Mouse (Mus musculus) forebrain, embryonic 10.5 days (tissue): ENCODE measurements at regions not wholly inside any gene's neighbourhood (a gene's known extent, or its start where the extent isn't known, plus 50 kb on each side); places are given as distances from the start of the nearest gene placed in this dataset.
A peak's percentile ranks its signal among the peaks of the same experiment; 100 is the strongest.

Source experiments
- DNase-seq: peaks from one replicate; pipeline ENCODE4 v3.0.0-alpha.2; 2017; ENCODE audit warnings: low spot score; ENCODE audit errors: extremely low spot score
- H3K27ac ChIP-seq: fragments of 300-500 bp; sonication (generic); 2 replicates; pipeline ENCODE4 v1.5.1; 2016; ENCODE audit warnings: mild to moderate bottlenecking
- H3K27me3 ChIP-seq: fragments of 300-500 bp; sonication (generic); 2 replicates; pipeline ENCODE4 v1.6.1; 2016; ENCODE audit warnings: mild to moderate bottlenecking; ENCODE audit not compliant: poor library complexity, severe bottlenecking
- H3K36me3 ChIP-seq: fragments of 300-500 bp; sonication (generic); replicated peaks from 2 replicates; pipeline ENCODE4 v1.6.1; 2016; ENCODE audit warnings: mild to moderate bottlenecking, moderate library complexity
- H3K4me1 ChIP-seq: fragments of 300-500 bp; sonication (generic); 2 replicates; pipeline ENCODE4 v1.6.1; 2016
- H3K4me3 ChIP-seq: fragments of 300-500 bp; sonication (generic); 2 replicates; pipeline ENCODE4 v1.5.1; 2016; ENCODE audit warnings: mild to moderate bottlenecking, moderate library complexity
- H3K9me3 ChIP-seq: fragments of 300-500 bp; sonication (generic); 2 replicates; pipeline ENCODE4 v1.6.1; 2016; ENCODE audit warnings: mild to moderate bottlenecking, moderate library complexity
- whole genome bisulfite sequencing: fragments of 180-500 bp; shearing (Covaris S2); methylation state at CpG from one replicate; pipeline ENCODE4 v1.1.7; 2016; 5-methylcytosine and 5-hydroxymethylcytosine counted together

DNA sequence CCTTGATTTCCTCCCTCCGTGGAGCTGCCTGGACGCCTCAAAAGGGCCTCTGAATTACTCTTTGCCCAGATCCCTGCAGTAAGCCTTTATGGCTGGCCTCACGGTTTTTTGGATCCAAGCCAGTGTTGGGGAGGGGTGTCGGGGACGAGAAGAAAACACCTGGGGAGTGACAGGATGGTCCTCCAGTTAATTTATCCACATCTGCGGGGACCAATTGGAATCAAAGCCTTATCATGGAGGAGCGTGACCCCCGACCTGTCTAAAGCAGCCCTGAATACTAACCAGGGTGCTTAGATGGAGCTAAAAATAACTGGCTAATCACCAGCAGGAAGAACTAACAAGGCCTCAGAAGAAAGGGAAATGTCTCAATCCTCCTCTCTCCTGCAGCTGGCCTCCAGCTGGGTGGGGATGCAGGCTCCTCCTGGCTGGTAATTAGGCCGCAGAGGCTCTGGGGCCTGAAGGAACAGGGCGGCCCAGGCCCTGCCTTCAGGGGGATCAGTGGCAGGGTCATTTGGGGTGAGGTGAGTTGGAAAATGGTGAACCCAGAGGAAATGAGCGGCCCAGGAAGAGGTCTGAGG is 107.2 kb upstream of the Atp1a1 start:
- 3% methylated on average over 11 of the region's 11 CpGs for WGBS
- peaks cover 52% of the 10 kb centered on the region for H3K4me1 ChIP-seq

DNA sequence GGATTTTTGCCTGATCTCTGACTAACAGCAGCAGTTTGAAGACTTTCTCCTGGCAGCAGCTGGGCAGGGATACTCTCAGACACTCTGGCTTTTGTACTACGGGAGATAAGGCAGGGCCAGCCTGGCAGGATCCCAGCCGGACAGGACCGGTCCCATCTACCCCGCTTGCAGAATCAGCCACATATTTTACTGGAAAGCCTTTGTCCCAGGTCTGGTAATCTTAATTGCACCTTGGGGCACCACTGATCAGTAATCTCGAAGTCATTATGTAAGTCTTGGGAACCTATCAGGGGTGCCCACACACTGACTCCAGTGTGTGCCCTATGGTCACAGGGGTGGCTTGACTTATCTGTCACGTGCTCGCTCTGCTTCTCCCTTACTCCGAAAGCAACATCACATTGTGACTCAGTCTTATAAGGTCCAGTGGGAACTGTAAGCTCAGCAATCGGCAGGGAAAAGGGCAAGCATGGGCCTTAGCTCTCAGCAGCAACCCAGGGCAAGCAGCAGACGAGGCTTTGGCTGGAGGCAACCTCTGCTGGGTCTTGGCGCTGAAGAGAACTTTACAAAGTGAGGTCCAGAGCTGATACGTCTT is 105.0 kb upstream of the Atp1a1 start:
- Histone ChIP-seq H3K9me3 (no peaks in the 10 kb centered on the region), H3K27me3 (peaks cover 7% of the 10 kb centered on the region), H3K4me1 (peaks cover 47% of the 10 kb centered on the region), H3K4me3 (no peak overlapping the region), H3K36me3 (no peaks in the 10 kb centered on the region), H3K27ac (peak overlapping the region; percentile 12; the same call in 1 of the 2 replicates)
- no peak for DNase-seq
- 81% methylated on average over 12 of the region's 12 CpGs for WGBS

More for the DNA sequence above, 107.2 kb upstream of the Atp1a1 start:
- H3K27me3 ChIP-seq: peaks cover 10% of the 10 kb centered on the region
- peak; percentile 55 for DNase-seq
- no peaks in the 10 kb centered on the region for H3K9me3 ChIP-seq
- H3K27ac ChIP-seq: peak overlapping the region; percentile 76
- H3K36me3 ChIP-seq: no peaks in the 10 kb centered on the region
- H3K4me3 ChIP-seq: peak overlapping the region; percentile 1; the same call in 1 of the 2 replicates

DNA sequence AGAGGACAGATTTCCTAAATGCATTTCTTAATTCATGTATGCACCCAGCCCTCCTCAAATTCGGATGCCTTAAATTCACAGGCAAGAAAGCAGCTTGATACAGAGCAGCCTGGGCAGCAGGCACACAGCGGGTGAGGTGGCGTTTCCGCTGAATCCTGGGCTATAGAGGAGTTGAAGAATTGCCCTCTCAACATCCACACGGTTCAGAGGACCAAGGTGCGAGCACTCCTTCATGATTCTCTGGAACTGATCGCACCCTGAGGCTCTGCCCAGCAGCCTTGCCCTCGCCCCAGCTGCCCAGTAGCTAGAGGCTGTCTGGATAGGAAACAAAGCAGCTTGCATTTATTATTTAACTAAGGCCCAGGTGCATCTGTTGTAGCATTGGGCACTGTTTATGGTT is 104.3 kb upstream of the Atp1a1 start:
- Histone ChIP-seq H3K36me3 (no peaks in the 10 kb centered on the region), H3K27me3 (peaks cover under 1% of the 10 kb centered on the region; the same call in 1 of the 2 replicates), H3K9me3 (no peaks in the 10 kb centered on the region), H3K4me1 (peaks cover 43% of the 10 kb centered on the region), H3K27ac (no peak overlapping the region; the same call in 1 of the 2 replicates), H3K4me3 (no peak overlapping the region)
- DNase-seq: no peak
- 83% methylated on average over 8 of the region's 8 CpGs for WGBS

DNA sequence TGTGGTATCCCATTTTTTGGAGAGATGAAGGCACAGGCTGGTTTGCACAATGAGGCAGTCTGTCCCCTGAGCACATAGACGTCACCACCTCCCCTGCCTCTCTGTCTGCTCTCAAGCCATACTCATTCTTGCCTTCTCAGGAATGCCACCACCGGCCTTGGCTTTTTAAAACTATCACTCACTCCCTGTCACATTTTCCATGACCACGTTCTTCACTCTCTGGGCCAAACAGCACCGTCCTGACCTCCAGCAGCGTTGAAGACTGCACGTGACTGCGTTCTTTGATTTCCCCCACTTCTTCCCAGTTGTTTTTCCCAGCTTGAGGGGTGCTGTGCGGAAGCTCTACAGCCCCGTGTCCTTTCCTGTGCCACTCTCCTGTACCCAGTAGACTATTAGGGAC is 100.4 kb upstream of the Atp1a1 start:
- Histone ChIP-seq H3K4me3 (no peak overlapping the region), H3K36me3 (no peaks in the 10 kb centered on the region), H3K9me3 (no peaks in the 10 kb centered on the region), H3K27ac (no peak overlapping the region), H3K27me3 (no peaks in the 10 kb centered on the region), H3K4me1 (peaks cover 41% of the 10 kb centered on the region)
- WGBS: 86% methylated on average over 9 of the region's 9 CpGs
- DNase-seq: no peak

DNA sequence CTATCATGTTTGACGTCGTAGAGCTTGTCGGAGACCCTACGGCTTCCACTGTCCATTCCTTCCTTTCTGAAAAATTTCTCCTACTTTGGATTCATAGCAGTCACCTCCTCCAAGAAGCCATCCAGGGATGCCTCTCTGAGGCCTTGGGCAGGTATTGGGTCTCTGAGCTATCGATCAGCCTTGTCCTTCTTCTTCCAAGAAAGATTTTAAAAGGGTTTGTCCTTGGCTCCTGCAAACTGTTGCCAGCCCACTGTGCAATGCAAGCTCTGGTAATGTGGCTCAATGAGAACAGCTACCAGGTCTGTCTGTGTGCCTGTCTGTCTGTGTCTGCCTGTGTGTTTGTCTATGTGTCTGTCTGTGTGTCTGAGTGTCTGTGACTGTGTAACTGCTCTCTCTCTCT is 99.8 kb upstream of the Atp1a1 start:
- H3K27me3 ChIP-seq: no peaks in the 10 kb centered on the region
- H3K4me3 ChIP-seq: no peak overlapping the region
- no peaks in the 10 kb centered on the region for H3K9me3 ChIP-seq
- DNase-seq: no peak
- WGBS: 94% methylated on average over 5 of the region's 5 CpGs
- no peaks in the 10 kb centered on the region for H3K36me3 ChIP-seq
- no peak overlapping the region for H3K27ac ChIP-seq
- peaks cover 39% of the 10 kb centered on the region for H3K4me1 ChIP-seq

DNA sequence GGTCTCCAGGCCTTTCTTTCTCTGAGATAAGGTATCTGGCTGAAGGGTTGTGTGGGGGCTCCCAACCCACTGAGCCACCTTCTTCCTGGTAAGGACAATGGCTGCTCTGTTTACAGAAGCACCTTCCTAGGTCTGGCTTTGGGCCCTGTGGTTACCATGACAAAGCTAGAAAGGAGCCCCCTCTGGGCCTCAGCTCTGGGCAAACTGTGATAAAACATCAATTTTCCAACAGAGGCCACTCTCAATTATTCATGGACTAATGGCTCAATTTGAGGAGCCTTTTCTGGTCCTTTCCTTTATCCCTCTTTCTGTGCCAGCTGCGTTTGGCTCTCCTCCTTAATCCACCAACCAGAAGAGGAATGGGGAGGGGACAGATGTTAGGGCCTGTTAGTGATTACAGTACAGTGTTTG is 97.3 kb upstream of the Atp1a1 start:
- Histone ChIP-seq H3K4me1 (peaks cover 32% of the 10 kb centered on the region), H3K27ac (peak overlapping the region; percentile 77), H3K9me3 (no peaks in the 10 kb centered on the region), H3K4me3 (no peak overlapping the region), H3K36me3 (no peaks in the 10 kb centered on the region), H3K27me3 (no peaks in the 10 kb centered on the region)
- no peak for DNase-seq
- 13% methylated on average over 1 of the region's 1 CpGs for WGBS

DNA sequence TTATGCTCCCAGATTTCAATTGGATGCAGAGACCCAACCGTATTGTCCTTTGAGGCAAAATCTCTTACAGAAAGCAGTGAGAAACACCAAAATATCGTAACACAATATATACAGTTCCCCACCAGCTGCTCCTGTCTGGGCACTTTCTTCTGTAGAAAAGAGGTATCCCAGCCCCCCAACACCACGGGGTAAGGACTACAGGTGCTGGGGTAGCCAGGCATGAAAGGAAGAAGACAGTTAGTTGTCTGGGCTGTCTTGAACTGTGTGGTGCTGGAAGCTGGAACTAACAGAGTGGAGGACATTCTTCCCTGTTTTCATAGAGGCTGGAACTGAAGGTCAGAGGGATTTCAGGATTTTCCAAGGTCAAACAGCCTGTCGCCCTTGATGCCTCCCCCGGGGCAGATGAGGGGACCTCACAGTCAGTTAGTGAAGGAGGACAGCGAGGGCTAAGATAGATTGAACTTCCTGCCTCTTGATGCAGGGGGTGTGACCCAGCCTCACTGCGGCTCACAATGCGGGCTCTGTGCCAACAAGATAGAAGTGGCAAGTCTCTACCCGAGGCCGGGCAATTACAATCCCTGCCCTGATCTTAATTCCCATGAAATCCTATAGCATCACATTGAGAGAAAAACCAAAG is 96.6 kb upstream of the Atp1a1 start:
- no peak overlapping the region for H3K4me3 ChIP-seq
- DNase-seq: no peak
- no peaks in the 10 kb centered on the region for H3K36me3 ChIP-seq
- no peaks in the 10 kb centered on the region for H3K27me3 ChIP-seq
- peaks cover 32% of the 10 kb centered on the region for H3K4me1 ChIP-seq
- H3K9me3 ChIP-seq: no peaks in the 10 kb centered on the region
- peak overlapping the region; percentile 77 for H3K27ac ChIP-seq
- WGBS: 75% methylated on average over 10 of the region's 10 CpGs

DNA sequence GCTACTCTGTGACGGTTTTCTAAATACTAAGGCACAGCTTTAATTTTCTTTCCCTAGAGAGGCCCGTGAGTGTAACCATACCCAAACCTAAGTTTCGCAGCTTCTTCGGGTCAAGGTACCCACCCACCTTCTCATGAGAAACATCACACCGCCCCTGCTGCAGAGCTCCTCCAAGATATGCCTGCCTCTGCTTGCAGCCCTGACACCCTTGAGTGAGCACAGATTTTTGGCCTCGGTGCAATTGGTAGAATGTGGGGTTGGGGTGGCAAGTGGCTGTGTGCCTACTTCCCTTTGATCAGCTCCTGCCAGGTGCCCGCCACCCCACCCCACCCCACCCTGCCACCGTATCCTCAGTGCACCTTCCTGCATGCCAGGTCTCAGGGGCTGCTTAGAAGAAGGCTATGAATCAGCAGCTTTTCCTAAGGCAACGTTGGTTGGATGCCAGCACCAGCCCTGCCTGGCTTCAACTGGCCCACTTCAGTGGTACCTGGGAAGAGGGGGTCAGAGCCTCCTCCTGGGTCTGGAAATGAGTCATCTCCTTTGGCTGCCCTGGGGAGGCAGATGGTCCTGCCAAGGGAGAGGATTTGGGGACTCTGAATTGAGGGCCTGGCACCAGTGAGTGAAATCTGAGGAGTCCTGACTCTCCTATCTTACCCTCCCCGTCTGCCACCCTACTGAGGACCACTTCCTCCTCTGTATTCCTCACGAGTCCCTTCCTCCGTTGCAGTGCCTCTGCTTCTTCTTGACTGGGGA is 95.6 kb upstream of the Atp1a1 start:
- Histone ChIP-seq H3K27me3 (no peaks in the 10 kb centered on the region), H3K4me1 (peaks cover 32% of the 10 kb centered on the region), H3K4me3 (no peak overlapping the region), H3K36me3 (no peaks in the 10 kb centered on the region), H3K27ac (peak overlapping the region; percentile 77), H3K9me3 (no peaks in the 10 kb centered on the region)
- no peak for DNase-seq
- WGBS: 83% methylated on average over 12 of the region's 12 CpGs

DNA sequence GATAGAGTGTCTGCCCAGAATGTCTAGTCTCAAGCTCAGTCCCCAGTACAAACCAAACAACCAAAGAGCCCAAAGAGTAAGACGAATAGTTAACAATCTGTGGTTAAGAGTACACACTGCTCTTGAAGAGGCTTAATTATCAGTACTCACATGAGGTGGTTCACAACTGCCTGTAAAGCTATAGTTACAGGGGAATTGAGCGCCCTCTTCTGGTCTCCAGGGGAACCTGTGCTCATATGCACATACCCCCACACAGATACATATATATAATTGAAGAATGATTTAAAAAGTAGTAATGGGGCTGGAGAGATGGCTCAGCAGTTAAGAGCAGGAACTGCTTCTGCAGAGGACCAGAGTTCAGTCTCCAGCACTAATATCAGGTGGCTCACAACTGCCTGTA is 92.3 kb upstream of the Atp1a1 start:
- Histone ChIP-seq H3K9me3 (no peaks in the 10 kb centered on the region), H3K27ac (no peak overlapping the region), H3K27me3 (no peaks in the 10 kb centered on the region), H3K36me3 (no peaks in the 10 kb centered on the region), H3K4me3 (no peak overlapping the region), H3K4me1 (peaks cover 13% of the 10 kb centered on the region)
- no peak for DNase-seq
- WGBS: 84% methylated on average over 2 of the region's 2 CpGs

DNA sequence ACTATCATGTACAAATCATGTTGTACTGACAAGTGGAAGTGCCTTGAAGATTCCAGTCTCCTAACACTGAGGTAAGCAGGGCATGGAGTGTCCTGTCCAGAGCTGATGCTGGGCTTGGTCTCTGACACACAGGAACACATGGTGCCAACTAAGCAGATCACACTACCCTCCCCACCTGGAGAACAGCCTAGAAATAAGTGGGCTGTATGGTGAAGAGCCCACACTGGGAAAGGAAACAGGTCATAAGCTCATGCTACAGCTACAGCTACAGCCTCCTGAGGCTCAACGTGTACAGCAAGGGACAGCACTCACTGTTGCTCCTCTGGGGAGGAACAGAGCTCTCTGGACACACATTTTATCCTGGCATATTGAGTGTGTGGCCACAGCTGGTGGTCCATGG is 89.8 kb upstream of the Atp1a1 start:
- Histone ChIP-seq H3K9me3 (no peaks in the 10 kb centered on the region), H3K4me3 (no peak overlapping the region), H3K36me3 (no peaks in the 10 kb centered on the region), H3K27me3 (no peaks in the 10 kb centered on the region), H3K27ac (no peak overlapping the region), H3K4me1 (no peaks in the 10 kb centered on the region)
- no peak for DNase-seq
- WGBS: 71% methylated on average over 1 of the region's 1 CpGs

DNA sequence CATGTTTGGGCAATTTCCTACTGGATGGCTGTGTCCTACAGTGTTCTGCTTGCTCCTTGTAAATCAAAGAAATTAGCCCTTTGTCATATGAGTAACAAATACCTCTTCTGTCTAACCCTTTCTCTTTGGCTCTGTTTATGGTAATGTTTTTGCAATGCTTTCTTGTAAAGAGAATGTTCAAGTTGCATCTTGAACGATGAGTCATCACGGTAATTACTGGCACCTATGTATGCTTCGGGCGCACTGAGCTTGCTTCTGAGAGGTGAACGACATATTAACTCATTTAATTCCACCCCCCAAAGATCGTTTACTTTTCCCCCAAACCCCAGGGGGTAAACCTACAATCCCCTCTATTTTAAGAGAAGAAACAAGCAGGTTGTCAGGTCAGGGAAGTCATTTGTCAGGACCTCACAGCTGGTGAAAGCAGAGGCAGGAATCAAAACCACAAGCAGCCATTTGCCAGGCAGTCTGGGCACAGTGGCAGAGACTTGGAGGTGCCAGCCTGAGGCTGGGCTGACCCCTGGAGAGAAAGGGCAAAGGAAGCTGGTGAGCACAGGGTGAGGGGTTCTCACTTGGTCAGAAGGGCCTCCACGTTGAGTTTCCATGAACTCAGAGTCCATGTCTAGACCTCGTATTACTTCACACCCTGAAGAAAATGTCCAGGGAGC is 87.6 kb upstream of the Atp1a1 start:
- Histone ChIP-seq H3K27ac (no peak overlapping the region), H3K36me3 (no peaks in the 10 kb centered on the region), H3K4me1 (no peaks in the 10 kb centered on the region), H3K9me3 (no peaks in the 10 kb centered on the region), H3K27me3 (no peaks in the 10 kb centered on the region), H3K4me3 (no peak overlapping the region)
- WGBS: 83% methylated on average over 8 of the region's 8 CpGs
- DNase-seq: no peak

DNA sequence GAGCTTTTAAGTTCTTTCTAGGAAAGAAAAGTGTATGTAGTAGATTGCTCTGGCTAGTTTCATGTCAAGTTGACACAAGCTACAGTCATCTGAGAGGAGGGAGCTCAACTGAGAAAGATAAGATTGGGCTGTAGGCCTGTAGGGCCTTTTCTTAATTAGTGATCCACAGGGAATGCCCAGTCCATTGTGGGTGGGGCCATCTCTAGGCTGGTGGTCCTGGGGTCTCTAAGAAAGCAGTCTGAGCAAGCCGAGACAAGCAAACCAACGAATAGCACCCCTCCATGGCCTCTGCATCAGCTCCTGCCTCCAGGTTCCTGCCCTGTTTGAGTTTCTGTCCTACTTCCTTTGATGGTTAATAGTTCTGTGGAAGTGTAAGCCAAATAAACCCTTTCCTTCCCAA is 86.3 kb upstream of the Atp1a1 start:
- WGBS: 72% methylated on average over 2 of the region's 2 CpGs

More for the DNA sequence above, 86.3 kb upstream of the Atp1a1 start:
- no peaks in the 10 kb centered on the region for H3K4me1 ChIP-seq
- H3K9me3 ChIP-seq: no peaks in the 10 kb centered on the region
- no peak overlapping the region for H3K4me3 ChIP-seq
- no peaks in the 10 kb centered on the region for H3K36me3 ChIP-seq
- no peak for DNase-seq
- no peaks in the 10 kb centered on the region for H3K27me3 ChIP-seq
- no peak overlapping the region for H3K27ac ChIP-seq
